Mouse (Mus musculus): ENCODE data around the gene Cc2d2b. TPM values are rescaled to one million over a fixed set of nuclear protein-coding genes. Genes with fewer than 3 reads are reported as not detected.

The Cc2d2b gene
- polyA plus RNA-seq, 1 experiment from 2014 or later, result 0.55 TPM

DNA sequence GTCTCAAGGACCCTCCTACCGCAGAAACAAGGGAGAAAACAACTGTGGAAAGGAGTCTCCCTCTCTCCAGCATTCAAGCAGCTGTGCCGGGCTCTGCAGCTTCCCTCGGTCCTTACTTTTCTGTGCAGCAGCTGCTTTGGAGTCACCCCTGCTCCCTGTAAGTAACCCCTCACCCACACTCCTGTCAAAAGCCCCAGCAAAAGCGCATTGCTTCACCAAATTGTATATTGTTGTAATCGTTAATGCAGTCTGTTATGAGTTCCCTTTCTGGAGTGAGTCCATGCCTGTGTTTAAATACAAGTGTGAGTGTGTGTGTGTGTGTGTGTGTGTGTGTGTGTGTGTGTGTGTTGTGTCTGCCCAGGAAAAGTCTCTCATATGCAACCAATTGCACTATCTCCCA is 119.7 kb downstream of the Cc2d2b start:
- DNase-seq (ENCODE audit: low spot score), result no peak
- Histone ChIP-seq H3K9me3 (0 out of 2 replicates have a peak, but pooled peaks cover 2% of the 10 kb centered on the region), H3K4me1 (replicated peaks) (peaks cover 5% of the 10 kb centered on the region), H3K36me3 (no peaks in the 10 kb centered on the region), H3K27ac (no peak overlapping the region), H3K4me3 (no peak overlapping the region), H3K27me3 (ENCODE audit: insufficient read depth, poor library complexity, severe bottlenecking) (peaks cover 47% of the 10 kb centered on the region)
- 43% methylated on average over 5 of the region's 5 CpGs for WGBS

DNA sequence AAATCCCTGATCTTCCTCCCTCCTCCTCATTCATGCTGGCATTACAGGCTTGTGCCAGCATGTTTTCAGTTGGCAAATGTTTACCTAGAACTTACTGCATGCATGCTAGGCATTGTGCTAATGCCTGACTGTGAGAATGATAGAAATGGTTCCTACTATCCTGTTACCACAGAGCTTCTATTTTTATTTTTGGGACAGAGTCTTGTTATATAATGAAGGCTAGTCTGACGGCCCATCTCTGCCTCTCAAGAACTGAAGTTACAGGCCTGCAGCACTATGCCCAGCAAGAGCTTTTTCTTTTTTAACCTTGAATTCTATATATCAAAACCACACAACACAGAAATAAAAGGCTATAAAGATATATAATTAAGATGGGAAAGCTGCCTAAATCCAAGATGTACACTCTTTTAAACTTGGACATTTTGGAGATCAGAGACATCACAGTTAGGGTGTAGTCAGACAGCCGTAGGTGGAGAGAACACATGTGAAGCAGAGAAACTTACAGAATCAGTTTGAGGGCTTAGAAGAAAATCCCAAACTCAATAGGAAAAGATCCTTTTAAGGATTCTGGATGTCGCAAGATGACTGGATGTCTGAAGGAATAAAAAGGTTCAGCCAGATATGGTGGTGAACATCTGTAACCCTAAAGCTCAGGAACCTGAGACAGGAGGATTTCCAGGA is 121.0 kb downstream of the Cc2d2b start:
- Histone ChIP-seq H3K4me1 (replicated peaks) (peaks cover 5% of the 10 kb centered on the region), H3K36me3 (no peaks in the 10 kb centered on the region), H3K9me3 (0 out of 2 replicates have a peak, but pooled peaks cover 2% of the 10 kb centered on the region), H3K4me3 (no peak overlapping the region), H3K27ac (no peak overlapping the region), H3K27me3 (ENCODE audit: insufficient read depth, poor library complexity, severe bottlenecking) (peaks cover 49% of the 10 kb centered on the region)
- DNase-seq (ENCODE audit: low spot score), result no peak
- 87% methylated on average over 3 of the region's 3 CpGs for WGBS

DNA sequence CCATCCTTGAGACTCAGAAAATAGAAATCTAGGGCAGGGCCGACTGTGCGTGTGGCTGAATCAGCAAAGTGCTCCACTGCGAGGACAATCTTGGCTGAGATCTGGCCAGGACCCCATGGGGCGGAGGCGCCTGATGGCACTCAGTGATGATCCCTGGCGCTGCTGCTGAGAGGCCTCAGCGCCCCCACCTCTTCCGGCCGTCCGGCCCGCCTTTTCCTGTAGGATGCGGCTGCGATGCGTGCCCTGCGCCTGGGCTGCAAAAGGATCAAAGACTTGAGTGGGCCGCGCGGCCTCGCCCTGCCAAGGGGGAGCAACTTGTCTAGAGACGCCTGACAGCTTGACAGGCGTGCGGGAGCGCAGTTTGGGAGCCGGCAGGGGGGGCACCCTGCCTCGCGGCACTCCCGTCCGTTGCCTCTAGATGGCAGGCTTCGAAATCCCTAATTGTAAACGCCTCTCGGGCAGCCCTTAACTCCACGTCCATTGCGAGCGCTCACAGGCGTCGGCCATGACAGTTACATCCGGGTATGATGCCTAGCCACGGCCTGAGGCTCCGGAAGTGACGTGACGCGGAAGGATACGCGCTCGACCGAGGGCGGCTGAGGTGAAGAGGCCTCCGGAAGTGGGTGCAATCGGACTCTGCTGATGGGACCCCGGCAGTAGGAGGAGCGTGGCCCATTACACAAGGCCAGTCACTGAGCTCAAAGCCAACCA is 124.6 kb downstream of the Cc2d2b start:
- H3K4me1 ChIP-seq (replicated peaks), result peaks cover 5% of the 10 kb centered on the region
- no peaks in the 10 kb centered on the region for H3K36me3 ChIP-seq
- 0 out of 2 replicates have a peak, but pooled peaks cover 2% of the 10 kb centered on the region for H3K9me3 ChIP-seq
- H3K27ac ChIP-seq, result peak overlapping the region; percentile 92
- H3K4me3 ChIP-seq, result peak overlapping the region; percentile 67
- 2% methylated on average over 51 of the region's 51 CpGs for WGBS
- peak; percentile 97 for DNase-seq (ENCODE audit: low spot score)
- H3K27me3 ChIP-seq (ENCODE audit: insufficient read depth, poor library complexity, severe bottlenecking), result peaks cover 74% of the 10 kb centered on the region

Other genes with a start within 250 kb of the Cc2d2b start
- 64.2 and 74.4 TPM in 2 replicates for gene Sorbs1, start 235.0 kb upstream of the Cc2d2b start, polyA plus RNA-seq (2016; fragmentation: Nextera tagmentation; extraction: Ambion mirVana)
- 94.3 and 96.1 TPM in 2 replicates for gene Aldh18a1, start 160.3 kb upstream of the Cc2d2b start, polyA plus RNA-seq (2016; fragmentation: Nextera tagmentation; extraction: Ambion mirVana)
- gene Tctn3, start 136.5 kb upstream of the Cc2d2b start, polyA plus RNA-seq (2016; fragmentation: Nextera tagmentation; extraction: Ambion mirVana), result 12.2 and 13.7 TPM in 2 replicates
- 4.5 and 5.0 TPM in 2 replicates for gene Entpd1, start 136.4 kb upstream of the Cc2d2b start, polyA plus RNA-seq (2016; fragmentation: Nextera tagmentation; extraction: Ambion mirVana)
- gene Ccnj, start 82.5 kb downstream of the Cc2d2b start, polyA plus RNA-seq (2016; fragmentation: Nextera tagmentation; extraction: Ambion mirVana), result 40.2 and 41.2 TPM in 2 replicates
- gene Zfp518a, start 146.0 kb downstream of the Cc2d2b start, polyA plus RNA-seq (2016; fragmentation: Nextera tagmentation; extraction: Ambion mirVana), result 10.1 and 11.3 TPM in 2 replicates
- 0.31 and 0.35 TPM in 2 replicates for gene Blnk, start 245.8 kb downstream of the Cc2d2b start, polyA plus RNA-seq (2016; fragmentation: Nextera tagmentation; extraction: Ambion mirVana)